Mouse (Mus musculus) CD4-positive, CD25-positive, alpha-beta regulatory T cell, adult 4 months (primary cell): Measurements from ENCODE around the gene Bid. TPM values are rescaled to one million over a fixed set of nuclear protein-coding genes. Genes with fewer than 3 reads are reported as not detected.
A peak's percentile ranks its signal among the peaks of the same experiment; 100 is the strongest.
"Not testable (repeated sequence)": the region's sequence is repeated elsewhere in the genome, so short reads cannot be mapped to it uniquely, and the experiment has no call there.

Experiments
- ATAC-seq: one replicate; pipeline ENCODE4 v1.8.0; 2017
- polyA plus RNA-seq, 2 experiments: library from polyadenylated mRNA; unstranded; fragments of 100-300 nt; shearing (Covaris generic); gene quantifications; one replicate each; pipeline ENCODE4 v1.2.1; 2017

Bid gene
- polyA plus RNA-seq, 2 experiments from 2014 or later, result 51.9 to 73.2 TPM

DNA sequence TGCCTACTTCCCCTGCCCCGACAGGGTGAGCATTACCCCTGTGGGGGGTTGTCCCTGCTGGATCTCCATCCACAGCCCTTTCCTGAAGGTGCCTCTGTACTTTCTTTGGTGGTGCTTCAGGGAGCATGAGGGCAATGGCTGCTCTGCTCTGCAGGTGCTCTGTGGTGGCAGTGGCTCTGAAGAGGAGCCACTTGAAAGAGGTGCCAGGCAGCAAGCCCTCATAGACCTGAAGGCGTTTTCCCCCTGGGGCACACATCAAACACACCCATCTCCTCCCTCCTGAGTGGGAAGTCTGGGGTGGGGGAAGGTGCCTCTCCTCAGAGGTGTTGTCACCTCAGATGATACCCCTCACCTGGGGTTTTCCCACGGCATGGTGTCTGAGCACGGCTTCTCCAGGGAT, 17.5 kb upstream of the Bid start:
- ATAC-seq, result peak; percentile 10

GRCm38 (mm10) chr6:120933670-120934069, 17.0 kb upstream of the Bid start:
- no peak for ATAC-seq

DNA sequence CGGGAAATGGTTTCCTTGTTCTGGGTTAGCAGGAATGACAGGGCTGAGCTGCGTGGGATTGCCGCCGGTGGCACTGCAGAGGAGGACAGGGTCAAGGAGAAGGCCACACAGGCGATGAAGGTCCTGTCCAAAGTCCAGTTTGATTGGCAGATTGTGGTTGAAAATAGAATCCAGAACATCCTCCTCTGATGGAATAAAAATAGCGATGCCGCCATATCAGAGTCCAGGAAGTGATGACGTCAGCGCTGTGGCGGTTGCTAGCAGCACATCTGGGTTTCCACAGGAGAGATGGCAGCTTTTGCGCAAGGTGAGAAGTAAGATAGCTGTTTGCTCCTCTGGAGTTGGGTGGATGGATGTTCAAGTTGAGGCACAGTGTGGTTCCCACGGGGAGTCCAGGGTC, 15.9 kb upstream of the Bid start:
- ATAC-seq, result peak; percentile 89

DNA sequence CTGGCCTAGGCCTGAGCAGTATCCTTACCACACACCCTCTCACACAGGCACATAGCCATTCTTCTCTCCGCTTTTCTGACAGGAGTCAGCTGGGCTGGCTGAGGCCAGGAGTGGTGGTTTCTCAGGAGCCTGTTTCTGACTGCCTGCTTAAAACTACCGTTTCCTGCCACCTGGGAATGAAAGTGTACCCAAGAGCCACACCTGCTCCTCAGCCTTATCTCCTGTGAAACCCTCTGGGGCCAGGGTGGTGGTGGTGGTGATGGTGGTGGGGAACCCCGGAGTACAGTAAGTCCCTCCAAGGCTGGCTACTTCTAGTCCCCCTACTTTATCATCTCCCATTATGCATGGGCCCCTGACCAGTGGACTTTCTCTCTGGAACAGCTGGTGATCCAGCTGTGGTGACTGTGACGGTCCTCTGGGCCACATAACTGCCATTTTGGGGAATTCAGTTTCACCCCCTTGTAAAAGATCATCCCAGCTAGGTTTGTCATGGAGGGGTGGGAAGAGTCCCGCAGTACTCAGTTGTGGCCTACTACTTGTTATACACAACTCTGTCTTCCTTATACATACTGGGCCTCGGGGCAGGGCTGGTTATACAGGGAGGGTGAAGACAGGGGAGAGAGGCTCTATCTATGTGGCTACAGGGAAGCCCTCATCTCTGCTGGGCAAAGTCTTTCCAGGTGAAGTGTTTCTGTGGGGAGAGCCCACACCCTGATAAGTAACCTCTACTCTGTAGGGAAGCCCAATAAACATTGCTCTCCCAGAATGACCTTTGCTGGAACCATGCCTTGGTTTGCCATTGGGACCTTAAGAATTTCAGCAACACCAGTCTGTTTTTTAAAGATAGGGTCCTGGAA, 14.0 kb upstream of the Bid start:
- no peak for ATAC-seq

GRCm38 (mm10) chr6:120929421-120929820, 12.8 kb upstream of the Bid start:
- ATAC-seq, result no peak

- no peak for ATAC-seq
Measured at GRCm38 (mm10) chr6:120927765-120928164, 11.1 kb upstream of the Bid start.

- ATAC-seq, result no peak
Measured at GRCm38 (mm10) chr6:120926880-120927279, 10.2 kb upstream of the Bid start.

DNA sequence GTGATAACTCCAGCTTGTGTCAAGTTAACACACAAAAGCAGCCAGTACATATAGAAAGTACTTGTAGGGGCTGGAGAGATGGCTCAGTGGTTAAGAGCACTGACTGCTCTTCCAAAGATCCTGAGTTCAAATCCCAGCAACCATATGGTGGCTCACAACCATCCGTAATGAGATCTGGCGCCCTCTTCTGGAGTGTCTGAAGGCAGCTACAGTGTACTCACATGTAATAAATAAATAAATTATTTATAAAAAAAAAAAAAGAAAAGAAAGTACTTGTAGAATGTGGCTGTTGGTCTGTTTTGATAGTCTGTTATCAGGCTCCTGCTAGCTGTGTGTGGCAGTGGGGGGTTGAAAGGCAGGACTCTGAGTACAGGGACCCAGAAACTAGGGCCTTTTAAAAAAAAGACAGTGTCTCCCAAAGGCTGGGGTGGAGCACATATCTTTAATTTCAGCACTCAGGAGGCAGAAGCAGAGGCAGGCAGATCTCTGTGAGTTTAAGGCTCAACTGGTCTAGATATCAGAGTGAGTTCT, 8.2 kb upstream of the Bid start:
- ATAC-seq, result not testable (repeated sequence)

DNA sequence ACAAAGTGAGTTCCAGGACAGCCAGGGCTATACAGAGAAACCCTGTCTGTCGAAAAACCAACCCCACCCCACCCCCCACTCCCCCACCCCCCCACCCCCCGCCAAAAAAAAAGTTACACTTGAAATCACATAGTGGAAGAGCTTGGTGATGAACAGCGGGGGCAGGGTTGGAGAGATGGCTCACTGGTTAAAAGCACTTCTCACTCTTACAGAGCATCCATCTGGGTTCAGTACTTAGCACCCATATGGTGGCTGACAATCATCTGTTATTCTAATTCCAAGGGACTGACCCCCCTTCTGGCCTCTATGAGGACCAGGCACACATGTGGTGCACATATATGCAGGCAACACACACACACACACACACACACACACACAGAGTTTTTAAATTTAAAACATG, 1.3 kb upstream of the Bid start:
- ATAC-seq, result no peak

DNA sequence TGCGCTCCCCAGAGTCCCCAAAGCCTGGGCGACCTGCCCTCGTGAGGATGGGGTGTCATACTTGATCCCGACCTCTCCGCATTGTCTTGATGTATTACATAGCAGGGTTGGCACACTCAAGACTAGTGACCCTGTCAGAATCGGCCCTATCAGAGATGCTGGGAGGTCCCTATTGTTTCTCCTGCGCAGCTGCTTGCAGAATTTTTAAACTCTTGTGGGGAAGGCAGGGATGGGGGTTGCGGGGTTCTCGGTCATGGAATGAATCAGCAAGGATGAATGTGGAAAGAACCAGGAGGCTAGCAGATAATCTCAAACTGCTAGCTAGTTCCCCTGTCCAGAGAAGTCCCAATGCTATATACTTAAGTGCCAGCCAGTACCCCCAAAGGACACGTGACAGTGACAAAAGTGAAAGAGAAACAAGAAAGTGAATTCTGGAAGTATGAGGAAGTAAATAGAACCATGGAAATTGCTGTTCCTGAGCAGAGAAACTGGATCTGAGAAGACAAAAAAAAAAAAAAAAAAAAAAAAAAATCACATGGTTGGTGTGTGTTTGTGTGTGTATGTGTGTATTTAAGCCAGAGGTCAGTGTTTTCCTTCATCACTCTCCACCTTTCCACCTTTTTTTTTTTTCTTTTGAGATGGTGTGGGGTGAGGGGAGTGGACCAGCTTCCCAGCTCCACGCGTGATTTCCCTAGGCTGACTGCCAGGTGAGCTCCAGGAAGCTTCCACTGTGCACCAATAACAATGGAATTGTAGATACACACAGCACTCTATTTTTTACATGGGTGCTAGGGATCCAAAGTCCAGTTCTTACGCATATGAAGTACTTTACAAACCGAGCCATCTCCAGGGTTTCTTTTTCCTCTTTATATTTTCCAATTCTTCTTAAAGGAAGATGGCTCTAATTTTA, 574 bp upstream of the Bid start:
- peak; percentile 22 for ATAC-seq

DNA sequence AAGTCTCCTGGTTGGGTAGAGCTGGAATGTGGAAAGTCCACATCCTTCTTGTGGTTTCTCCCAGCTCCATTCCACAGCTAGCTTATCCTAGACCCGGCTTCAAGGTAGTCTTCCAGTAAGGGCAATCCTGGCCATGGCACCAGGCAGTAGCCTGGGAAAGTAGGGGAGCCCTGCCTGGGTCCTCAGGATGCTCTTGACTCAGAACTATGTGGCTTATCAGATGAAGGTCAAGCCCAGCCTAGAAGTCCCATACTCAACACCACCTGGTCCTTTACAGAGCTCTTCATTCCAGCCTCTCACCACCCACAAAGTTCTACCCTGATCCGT, 1.0 kb downstream of the Bid start:
- no peak for ATAC-seq

GRCm38 (mm10) chr6:120914911-120915648, 1.6 kb downstream of the Bid start:
- ATAC-seq, result peak; percentile 29

DNA sequence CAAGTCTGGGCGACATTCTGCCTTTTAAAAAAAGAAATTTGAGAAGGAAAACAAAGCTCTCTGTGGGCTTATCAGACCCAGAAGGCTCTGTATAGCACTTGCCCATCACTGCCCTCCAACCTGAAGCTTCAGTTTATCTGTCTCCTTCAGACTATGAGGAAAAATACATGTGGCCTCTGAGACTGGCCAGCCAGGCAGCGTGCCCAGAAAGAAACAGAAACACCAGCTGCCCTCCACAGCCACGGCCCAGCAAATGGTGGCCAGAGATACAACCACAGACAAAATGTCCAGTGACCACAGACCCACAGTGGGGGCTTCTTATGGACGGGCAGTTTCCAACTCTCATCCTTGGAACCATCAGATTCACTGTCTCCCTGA, 2.1 kb downstream of the Bid start:
- ATAC-seq, result no peak

DNA sequence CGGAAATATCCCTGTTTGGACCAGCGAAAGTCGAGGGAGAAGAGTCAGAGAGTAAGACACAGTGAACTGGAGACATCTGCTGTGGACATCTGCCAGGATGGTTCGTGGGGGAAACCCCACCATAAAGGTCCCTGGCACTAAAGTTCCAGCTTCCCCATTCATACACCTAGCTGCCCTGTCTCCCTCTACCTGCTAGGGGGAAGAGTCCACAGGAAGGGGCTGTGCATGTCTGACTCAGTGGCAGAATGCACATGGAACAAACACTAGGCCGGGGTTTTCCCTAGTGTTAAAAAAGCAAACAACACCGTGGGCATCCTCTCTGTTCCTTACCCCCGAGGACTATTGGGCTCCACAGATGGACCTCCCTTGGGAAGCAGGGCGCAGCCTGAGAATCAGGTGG, 2.9 kb downstream of the Bid start:
- peak; percentile 30 for ATAC-seq

- no peak for ATAC-seq
Measured at GRCm38 (mm10) chr6:120912931-120913330, 3.7 kb downstream of the Bid start.

GRCm38 (mm10) chr6:120911213-120912007, 5.2 kb downstream of the Bid start:
- no peak for ATAC-seq

GRCm38 (mm10) chr6:120909501-120909900, 7.2 kb downstream of the Bid start:
- no peak for ATAC-seq

DNA sequence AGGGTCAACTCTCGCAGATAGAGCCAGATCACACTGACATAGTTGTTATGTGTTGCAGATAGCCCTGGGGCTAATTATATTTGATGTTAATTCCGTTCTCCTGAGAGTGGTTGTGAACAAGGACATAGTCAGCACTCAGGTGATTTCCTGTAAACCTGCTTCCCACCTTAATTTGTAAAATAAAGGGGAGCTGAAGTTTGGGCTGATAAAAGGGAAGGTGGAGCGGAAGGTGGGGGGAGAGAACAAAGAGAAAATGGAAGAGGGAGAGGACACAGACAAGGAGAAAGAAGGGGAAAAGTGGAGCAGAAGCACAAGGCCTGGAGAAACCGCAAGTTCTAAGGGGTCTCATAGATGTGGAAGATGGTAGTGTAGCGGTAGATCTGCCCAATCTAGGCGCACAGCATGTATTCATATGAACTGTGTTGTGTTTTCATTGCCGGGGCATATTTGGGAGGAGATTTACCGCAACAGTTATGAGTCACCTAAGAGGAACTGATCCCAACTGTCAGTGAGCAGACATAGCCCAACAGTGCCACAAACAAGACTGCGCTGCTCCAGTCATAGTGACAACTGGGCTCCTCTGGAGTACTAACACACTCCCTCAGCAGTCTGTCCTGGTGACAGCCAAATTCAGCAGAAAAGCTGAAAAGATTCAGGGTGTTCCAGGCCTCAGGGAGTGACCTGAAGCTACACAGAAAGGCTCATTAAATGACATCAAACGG, 8.6 kb downstream of the Bid start:
- ATAC-seq, result not testable (repeated sequence)

- no peak for ATAC-seq
Measured at GRCm38 (mm10) chr6:120906521-120906920, 10.1 kb downstream of the Bid start.

DNA sequence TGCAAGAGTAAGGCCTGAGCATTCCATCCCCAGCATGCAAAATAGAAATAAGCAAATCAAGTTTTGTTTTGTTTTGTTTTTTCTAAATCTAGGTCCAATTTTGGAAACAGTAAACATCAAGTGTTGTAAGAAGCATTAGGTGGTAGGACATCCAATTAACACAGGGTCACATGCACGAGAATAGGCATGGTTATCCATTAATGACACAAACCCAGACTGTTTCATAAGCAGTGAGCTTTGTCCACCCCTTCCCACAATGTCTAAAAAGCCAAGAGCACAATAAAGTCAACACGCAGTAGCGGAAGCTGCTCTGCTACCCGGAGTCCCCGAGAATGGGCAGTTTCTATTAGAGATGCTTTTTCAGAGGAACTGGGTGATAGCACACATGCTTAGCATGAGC, 11.5 kb downstream of the Bid start:
- no peak for ATAC-seq

DNA sequence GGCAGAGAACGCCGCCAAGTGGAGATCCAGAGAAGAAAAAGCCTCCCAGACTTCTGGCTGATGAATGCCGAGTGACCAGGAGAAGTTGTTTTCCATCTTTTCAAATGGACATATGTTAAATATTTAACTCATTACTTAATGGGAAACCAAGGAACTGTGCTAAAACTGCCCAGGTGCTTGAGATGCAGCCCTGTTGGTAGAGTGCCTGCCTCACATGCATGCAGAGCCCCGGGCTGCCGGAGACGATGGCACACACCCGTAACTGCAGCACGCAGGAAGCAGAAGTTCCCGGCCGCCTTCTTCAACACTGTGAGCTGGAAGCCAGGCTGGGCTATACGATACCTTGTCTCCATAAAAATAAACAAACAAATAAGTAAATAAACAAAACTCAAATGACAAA, 12.7 kb downstream of the Bid start:
- no peak for ATAC-seq
